Mouse (Mus musculus) forebrain, embryonic 15.5 days (tissue): Measurements from ENCODE around the gene Klhdc1. TPM values are rescaled to one million over a fixed set of nuclear protein-coding genes. Genes with fewer than 3 reads are reported as not detected.
A peak's percentile ranks its signal among the peaks of the same experiment; 100 is the strongest.

Experiments used
- ATAC-seq: fragments of 200-750 bp; cut with Nextera tagmentation; replicated peaks from 2 replicates; pipeline ENCODE4 v1.8.0; 2017; ENCODE audit warnings: mild to moderate bottlenecking, moderate TSS enrichment, moderate library complexity
- H3K27ac ChIP-seq: fragments of 300-500 bp; sonication (generic); replicated peaks from 2 replicates; pipeline ENCODE4 v1.5.1; 2015; ENCODE audit warnings: mild to moderate bottlenecking, inconsistent platforms
- H3K27me3 ChIP-seq: fragments of 300-500 bp; sonication (generic); 2 replicates; pipeline ENCODE4 v1.6.1; 2015; ENCODE audit warnings: inconsistent platforms
- H3K36me3 ChIP-seq: fragments of 300-500 bp; sonication (generic); 2 replicates; pipeline ENCODE4 v1.6.1; 2015; ENCODE audit warnings: mild to moderate bottlenecking, inconsistent platforms
- H3K4me1 ChIP-seq: fragments of 300-500 bp; sonication (generic); 2 replicates; pipeline ENCODE4 v1.6.1; 2015; ENCODE audit warnings: inconsistent platforms
- H3K4me2 ChIP-seq: fragments of 300-500 bp; sonication (generic); replicated peaks from 2 replicates; pipeline ENCODE4 v1.6.1; 2015; ENCODE audit warnings: mild to moderate bottlenecking, inconsistent platforms
- H3K4me3 ChIP-seq: fragments of 300-500 bp; sonication (generic); 2 replicates; pipeline ENCODE4 v1.5.1; 2015; ENCODE audit warnings: mild to moderate bottlenecking, inconsistent platforms
- H3K9ac ChIP-seq: fragments of 300-500 bp; sonication (generic); replicated peaks from 2 replicates; pipeline ENCODE4 v1.6.1; 2015; ENCODE audit warnings: mild to moderate bottlenecking, inconsistent platforms
- H3K9me3 ChIP-seq: fragments of 300-500 bp; sonication (generic); 2 replicates; pipeline ENCODE4 v1.6.1; 2016; ENCODE audit warnings: inconsistent platforms
- WGBS: fragments of 180-500 bp; shearing (Covaris S2); methylation state at CpG from one replicate; pipeline ENCODE4 v1.1.7; 2015; ENCODE audit warnings: mixed read lengths; 5-methylcytosine and 5-hydroxymethylcytosine counted together
- polyA plus RNA-seq: library from polyadenylated mRNA; unstranded; fragments of >200 nt; fragmentation: Nextera tagmentation; extraction: Ambion mirVana; gene quantifications from 2 replicates; pipeline ENCODE4 v1.2.1, GENCODE M21; 2015

The Klhdc1 gene
- polyA plus RNA-seq, 1 experiment from 2014 or later: 9.7 TPM

GRCm38 (mm10) chr12:69210056-69210979, 30.7 kb upstream of the Klhdc1 start:
- H3K27me3 ChIP-seq: no peaks in the 10 kb centered on the region
- H3K9ac ChIP-seq: no peak overlapping the region
- H3K4me2 ChIP-seq: no peak overlapping the region
- H3K9me3 ChIP-seq: no peaks in the 10 kb centered on the region
- no peak; the same call in 1 of the 2 replicates for ATAC-seq
- no peaks in the 10 kb centered on the region for H3K4me1 ChIP-seq
- H3K27ac ChIP-seq: no peak overlapping the region
- no peak overlapping the region for H3K4me3 ChIP-seq
- 85% methylated on average over 18 of the region's 18 CpGs for WGBS
- H3K36me3 ChIP-seq: no peaks in the 10 kb centered on the region

- H3K4me2 ChIP-seq: no peak overlapping the region
- no peaks in the 10 kb centered on the region for H3K9me3 ChIP-seq
- H3K4me1 ChIP-seq: peaks cover 3% of the 10 kb centered on the region; the same call in 1 of the 2 replicates
- no peaks in the 10 kb centered on the region for H3K36me3 ChIP-seq
- H3K27ac ChIP-seq: no peak overlapping the region
- H3K4me3 ChIP-seq: no peak overlapping the region
- no peaks in the 10 kb centered on the region for H3K27me3 ChIP-seq
- WGBS: 84% methylated on average over 5 of the region's 5 CpGs
- no peak overlapping the region for H3K9ac ChIP-seq
- ATAC-seq: no peak
These were observed 29.9 kb upstream of the Klhdc1 start for GRCm38 (mm10) chr12:69211057-69211456.

- no peak overlapping the region for H3K4me2 ChIP-seq
- no peak overlapping the region for H3K27ac ChIP-seq
- H3K9me3 ChIP-seq: no peaks in the 10 kb centered on the region
- H3K4me3 ChIP-seq: no peak overlapping the region
- H3K27me3 ChIP-seq: no peaks in the 10 kb centered on the region
- ATAC-seq: no peak
- no peaks in the 10 kb centered on the region for H3K36me3 ChIP-seq
- peaks cover 3% of the 10 kb centered on the region; the same call in 1 of the 2 replicates for H3K4me1 ChIP-seq
- no peak overlapping the region for H3K9ac ChIP-seq
- WGBS: 93% methylated on average over 13 of the region's 13 CpGs
These were observed 27.7 kb upstream of the Klhdc1 start for GRCm38 (mm10) chr12:69213186-69213777.

GRCm38 (mm10) chr12:69214393-69214792, 26.6 kb upstream of the Klhdc1 start:
- no peaks in the 10 kb centered on the region for H3K36me3 ChIP-seq
- WGBS: 90% methylated on average over 7 of the region's 7 CpGs
- H3K4me1 ChIP-seq: peaks cover 3% of the 10 kb centered on the region; the same call in 1 of the 2 replicates
- H3K9me3 ChIP-seq: no peaks in the 10 kb centered on the region
- no peak for ATAC-seq
- no peak overlapping the region for H3K9ac ChIP-seq
- H3K27me3 ChIP-seq: no peaks in the 10 kb centered on the region
- no peak overlapping the region for H3K4me3 ChIP-seq
- H3K4me2 ChIP-seq: no peak overlapping the region
- no peak overlapping the region for H3K27ac ChIP-seq

GRCm38 (mm10) chr12:69215000-69215785, 25.8 kb upstream of the Klhdc1 start:
- ATAC-seq: peak; percentile 77
- peaks cover 3% of the 10 kb centered on the region; the same call in 1 of the 2 replicates for H3K4me1 ChIP-seq
- H3K4me3 ChIP-seq: no peak overlapping the region
- no peak overlapping the region for H3K9ac ChIP-seq
- H3K4me2 ChIP-seq: no peak overlapping the region
- H3K9me3 ChIP-seq: no peaks in the 10 kb centered on the region
- 0 out of 2 replicates have a peak overlapping the region, but pooled peaks have one; percentile 9 for H3K27ac ChIP-seq
- no peaks in the 10 kb centered on the region for H3K27me3 ChIP-seq
- 67% methylated on average over 3 of the region's 3 CpGs for WGBS
- no peaks in the 10 kb centered on the region for H3K36me3 ChIP-seq

GRCm38 (mm10) chr12:69216587-69216986, 24.4 kb upstream of the Klhdc1 start:
- Histone ChIP-seq H3K9ac (no peak overlapping the region), H3K27ac (no peak overlapping the region), H3K27me3 (no peaks in the 10 kb centered on the region), H3K4me3 (no peak overlapping the region), H3K4me2 (no peak overlapping the region), H3K36me3 (no peaks in the 10 kb centered on the region), H3K9me3 (no peaks in the 10 kb centered on the region), H3K4me1 (peaks cover 3% of the 10 kb centered on the region; the same call in 1 of the 2 replicates)
- WGBS: 94% methylated on average over 7 of the region's 7 CpGs
- no peak for ATAC-seq

- Histone ChIP-seq H3K27ac (no peak overlapping the region), H3K36me3 (no peaks in the 10 kb centered on the region), H3K4me2 (no peak overlapping the region), H3K27me3 (no peaks in the 10 kb centered on the region), H3K9me3 (no peaks in the 10 kb centered on the region), H3K4me3 (no peak overlapping the region), H3K4me1 (peaks cover under 1% of the 10 kb centered on the region; the same call in 1 of the 2 replicates), H3K9ac (no peak overlapping the region)
- 91% methylated on average over 19 of the region's 19 CpGs for WGBS
- ATAC-seq: no peak
These were observed 20.2 kb upstream of the Klhdc1 start for GRCm38 (mm10) chr12:69220613-69221277.

GRCm38 (mm10) chr12:69227776-69228466, 13.1 kb upstream of the Klhdc1 start, which contains the start of gene Pole2:
TSS of gene Pole2 (minus strand) at chr12:69228195.
- ATAC-seq: peak; percentile 98
- H3K4me2 ChIP-seq: peak within 1 kb of the TSS; percentile 46
- H3K9ac ChIP-seq: peak within 1 kb of the TSS; percentile 45; the same call in 1 of the 2 replicates
- H3K4me3 ChIP-seq: peak within 1 kb of the TSS; percentile 60
- under 1% methylated on average over 37 of the region's 37 CpGs for WGBS
- peak within 1 kb of the TSS; percentile 58; the same call in 1 of the 2 replicates for H3K27ac ChIP-seq
- H3K9me3 ChIP-seq: no peaks in the 10 kb centered on the region
- H3K27me3 ChIP-seq: no peaks in the 10 kb centered on the region
- H3K36me3 ChIP-seq: no peaks in the 10 kb centered on the region
- peaks cover 8% of the 10 kb centered on the region for H3K4me1 ChIP-seq

GRCm38 (mm10) chr12:69229251-69229650, 11.7 kb upstream of the Klhdc1 start:
- Histone ChIP-seq H3K9me3 (no peaks in the 10 kb centered on the region), H3K36me3 (no peaks in the 10 kb centered on the region), H3K9ac (no peak overlapping the region), H3K4me3 (no peak overlapping the region), H3K27me3 (no peaks in the 10 kb centered on the region), H3K27ac (no peak overlapping the region), H3K4me2 (no peak overlapping the region), H3K4me1 (peaks cover 8% of the 10 kb centered on the region)
- no peak for ATAC-seq
- WGBS: 67% methylated on average over 2 of the region's 2 CpGs

- no peaks in the 10 kb centered on the region for H3K9me3 ChIP-seq
- H3K4me3 ChIP-seq: no peak overlapping the region
- no peak overlapping the region for H3K4me2 ChIP-seq
- H3K27ac ChIP-seq: no peak overlapping the region
- no peak overlapping the region for H3K9ac ChIP-seq
- 90% methylated on average over 6 of the region's 6 CpGs for WGBS
- ATAC-seq: no peak
- no peaks in the 10 kb centered on the region for H3K36me3 ChIP-seq
- H3K4me1 ChIP-seq: no peaks in the 10 kb centered on the region
- no peaks in the 10 kb centered on the region for H3K27me3 ChIP-seq
These were observed 5.2 kb upstream of the Klhdc1 start for GRCm38 (mm10) chr12:69235782-69236181.

- 40% methylated on average over 3 of the region's 3 CpGs for WGBS
- no peak overlapping the region for H3K4me2 ChIP-seq
- no peaks in the 10 kb centered on the region for H3K36me3 ChIP-seq
These were observed 2.7 kb upstream of the Klhdc1 start for GRCm38 (mm10) chr12:69238284-69238683.

More at GRCm38 (mm10) chr12:69238284-69238683, 2.7 kb upstream of the Klhdc1 start:
- Histone ChIP-seq H3K27me3 (no peaks in the 10 kb centered on the region), H3K4me3 (no peak overlapping the region), H3K9ac (no peak overlapping the region), H3K27ac (no peak overlapping the region), H3K4me1 (peaks cover 6% of the 10 kb centered on the region), H3K9me3 (no peaks in the 10 kb centered on the region)
- no peak for ATAC-seq
